Mouse (Mus musculus): ENCODE results near the gene Ddx5. TPM values are rescaled to one million over a fixed set of nuclear protein-coding genes. Genes with fewer than 3 reads are reported as not detected.

The Ddx5 gene
- 370 and 394 TPM in 2 replicates for polyA plus RNA-seq (2015; fragmentation: Nextera tagmentation; extraction: Ambion mirVana)

- peak within 1 kb of the TSS; percentile 76 for H3K4me3 ChIP-seq
- H3K9me3 ChIP-seq: no peaks in the 10 kb centered on the region
- peak within 1 kb of the TSS; percentile 72 for H3K4me2 ChIP-seq
- peak within 1 kb of the TSS; percentile 99 for H3K27ac ChIP-seq
- H3K36me3 ChIP-seq (replicated peaks): peaks cover 21% of the 10 kb centered on the region
- peak; percentile 96 for ATAC-seq (replicated peaks)
- H3K27me3 ChIP-seq (replicated peaks): no peaks in the 10 kb centered on the region
- peak within 1 kb of the TSS; percentile 98 for H3K9ac ChIP-seq
- peaks cover 34% of the 10 kb centered on the region for H3K4me1 ChIP-seq
- WGBS: under 1% methylated on average over 58 of the region's 58 CpGs
Observed at GRCm38 (mm10) chr11:106788775-106789459, at the start of gene Ddx5, which contains the start of gene Cep95. Gene Ddx5, minus strand, starts transcription at chr11:106789185. Gene Cep95, plus strand, starts transcription at chr11:106789252.

- Histone ChIP-seq H3K27me3 (replicated peaks) (no peaks in the 10 kb centered on the region), H3K4me2 (no peak overlapping the region), H3K9me3 (no peaks in the 10 kb centered on the region), H3K4me1 (no peaks in the 10 kb centered on the region), H3K27ac (no peak overlapping the region), H3K36me3 (replicated peaks) (peaks cover 17% of the 10 kb centered on the region), H3K9ac (no peak overlapping the region), H3K4me3 (no peak overlapping the region)
- 95% methylated on average over 7 of the region's 7 CpGs for WGBS
- ATAC-seq (replicated peaks): no peak
Observed at GRCm38 (mm10) chr11:106828079-106828478, 39.1 kb upstream of the Ddx5 start.

GRCm38 (mm10) chr11:106824403-106824802 lies 35.4 kb upstream of the Ddx5 start:
- Histone ChIP-seq H3K9me3 (no peaks in the 10 kb centered on the region), H3K27ac (no peak overlapping the region), H3K9ac (no peak overlapping the region), H3K4me2 (no peak overlapping the region), H3K4me3 (no peak overlapping the region), H3K36me3 (replicated peaks) (peaks cover 21% of the 10 kb centered on the region; the same call in 1 of the 2 replicates), H3K4me1 (no peaks in the 10 kb centered on the region), H3K27me3 (replicated peaks) (no peaks in the 10 kb centered on the region)
- no peak for ATAC-seq (replicated peaks)
- WGBS: 93% methylated on average over 10 of the region's 10 CpGs

GRCm38 (mm10) chr11:106823741-106824140 lies 34.8 kb upstream of the Ddx5 start:
- ATAC-seq (replicated peaks): no peak
- Histone ChIP-seq H3K4me3 (no peak overlapping the region), H3K36me3 (replicated peaks) (peaks cover 22% of the 10 kb centered on the region; the same call in 1 of the 2 replicates), H3K27ac (no peak overlapping the region), H3K9me3 (no peaks in the 10 kb centered on the region), H3K27me3 (replicated peaks) (no peaks in the 10 kb centered on the region), H3K9ac (no peak overlapping the region), H3K4me2 (no peak overlapping the region), H3K4me1 (0 out of 2 replicates have a peak, but pooled peaks cover 4% of the 10 kb centered on the region)
- 91% methylated on average over 8 of the region's 8 CpGs for WGBS

- no peak for ATAC-seq (replicated peaks)
- H3K27ac ChIP-seq: no peak overlapping the region
- no peaks in the 10 kb centered on the region for H3K9me3 ChIP-seq
- H3K27me3 ChIP-seq (replicated peaks): no peaks in the 10 kb centered on the region
- 82% methylated on average over 5 of the region's 5 CpGs for WGBS
- H3K4me3 ChIP-seq: no peak overlapping the region
- no peak overlapping the region for H3K4me2 ChIP-seq
- no peak overlapping the region for H3K9ac ChIP-seq
- H3K36me3 ChIP-seq (replicated peaks): peaks cover 15% of the 10 kb centered on the region; the same call in 1 of the 2 replicates
- H3K4me1 ChIP-seq: peaks cover 10% of the 10 kb centered on the region; the same call in 1 of the 2 replicates
Observed at GRCm38 (mm10) chr11:106822911-106823310, 33.9 kb upstream of the Ddx5 start.

- no peak overlapping the region for H3K4me3 ChIP-seq
- H3K9me3 ChIP-seq: no peaks in the 10 kb centered on the region
- H3K27ac ChIP-seq: no peak overlapping the region
- H3K27me3 ChIP-seq (replicated peaks): no peaks in the 10 kb centered on the region
- H3K9ac ChIP-seq: no peak overlapping the region
- whole genome bisulfite sequencing: 91% methylated on average over 8 of the region's 8 CpGs
- H3K4me2 ChIP-seq: no peak overlapping the region
- H3K4me1 ChIP-seq: peaks cover 13% of the 10 kb centered on the region; the same call in 1 of the 2 replicates
- peaks cover 15% of the 10 kb centered on the region; the same call in 1 of the 2 replicates for H3K36me3 ChIP-seq (replicated peaks)
- ATAC-seq (replicated peaks): no peak
Observed at GRCm38 (mm10) chr11:106822491-106822890, 33.5 kb upstream of the Ddx5 start.

- H3K9ac ChIP-seq: no peak overlapping the region
- no peak overlapping the region for H3K4me3 ChIP-seq
- no peaks in the 10 kb centered on the region for H3K9me3 ChIP-seq
- H3K4me1 ChIP-seq: peaks cover 13% of the 10 kb centered on the region; the same call in 1 of the 2 replicates
- ATAC-seq (replicated peaks): no peak
- no peaks in the 10 kb centered on the region for H3K27me3 ChIP-seq (replicated peaks)
- no peak overlapping the region for H3K4me2 ChIP-seq
- 89% methylated on average over 6 of the region's 6 CpGs for WGBS
- H3K36me3 ChIP-seq (replicated peaks): peaks cover 19% of the 10 kb centered on the region
- H3K27ac ChIP-seq: no peak overlapping the region
Observed at GRCm38 (mm10) chr11:106821397-106821796, 32.4 kb upstream of the Ddx5 start.

GRCm38 (mm10) chr11:106820972-106821371 lies 32.0 kb upstream of the Ddx5 start:
- no peak overlapping the region for H3K4me2 ChIP-seq
- 60% methylated on average over 4 of the region's 4 CpGs for WGBS
- H3K9me3 ChIP-seq: no peaks in the 10 kb centered on the region
- H3K36me3 ChIP-seq (replicated peaks): peaks cover 19% of the 10 kb centered on the region
- ATAC-seq (replicated peaks): no peak
- no peak overlapping the region for H3K4me3 ChIP-seq
- H3K4me1 ChIP-seq: peaks cover 13% of the 10 kb centered on the region; the same call in 1 of the 2 replicates
- no peaks in the 10 kb centered on the region for H3K27me3 ChIP-seq (replicated peaks)
- no peak overlapping the region for H3K27ac ChIP-seq
- H3K9ac ChIP-seq: no peak overlapping the region

- H3K27me3 ChIP-seq (replicated peaks): no peaks in the 10 kb centered on the region
- WGBS: 74% methylated on average over 6 of the region's 6 CpGs
- no peak overlapping the region for H3K9ac ChIP-seq
- no peak overlapping the region for H3K4me3 ChIP-seq
- H3K36me3 ChIP-seq (replicated peaks): peaks cover 25% of the 10 kb centered on the region
- H3K9me3 ChIP-seq: no peaks in the 10 kb centered on the region
- H3K4me1 ChIP-seq: peaks cover 13% of the 10 kb centered on the region; the same call in 1 of the 2 replicates
- no peak overlapping the region for H3K4me2 ChIP-seq
- no peak for ATAC-seq (replicated peaks)
- no peak overlapping the region for H3K27ac ChIP-seq
Observed at GRCm38 (mm10) chr11:106820252-106820651, 31.3 kb upstream of the Ddx5 start.

GRCm38 (mm10) chr11:106819595-106819994 lies 30.6 kb upstream of the Ddx5 start:
- Histone ChIP-seq H3K27ac (no peak overlapping the region), H3K4me2 (no peak overlapping the region), H3K36me3 (replicated peaks) (peaks cover 28% of the 10 kb centered on the region), H3K27me3 (replicated peaks) (no peaks in the 10 kb centered on the region), H3K4me3 (no peak overlapping the region), H3K9me3 (no peaks in the 10 kb centered on the region), H3K4me1 (peaks cover 13% of the 10 kb centered on the region; the same call in 1 of the 2 replicates), H3K9ac (no peak overlapping the region)
- 93% methylated on average over 9 of the region's 9 CpGs for WGBS
- ATAC-seq (replicated peaks): no peak

- Histone ChIP-seq H3K9me3 (no peaks in the 10 kb centered on the region), H3K4me2 (no peak overlapping the region), H3K9ac (no peak overlapping the region), H3K4me3 (no peak overlapping the region), H3K4me1 (peaks cover 13% of the 10 kb centered on the region; the same call in 1 of the 2 replicates), H3K27me3 (replicated peaks) (no peaks in the 10 kb centered on the region), H3K36me3 (replicated peaks) (peaks cover 34% of the 10 kb centered on the region), H3K27ac (peak overlapping the region; percentile 63)
- no peak; the same call in 1 of the 2 replicates for ATAC-seq (replicated peaks)
- WGBS: 50% methylated on average over 9 of the region's 9 CpGs
Observed at GRCm38 (mm10) chr11:106818341-106818740, 29.4 kb upstream of the Ddx5 start.

- ATAC-seq (replicated peaks): no peak
- Histone ChIP-seq H3K27ac (peak overlapping the region; percentile 63), H3K9ac (no peak overlapping the region), H3K9me3 (no peaks in the 10 kb centered on the region), H3K4me3 (no peak overlapping the region), H3K4me1 (peaks cover 13% of the 10 kb centered on the region; the same call in 1 of the 2 replicates), H3K27me3 (replicated peaks) (no peaks in the 10 kb centered on the region), H3K36me3 (replicated peaks) (peaks cover 37% of the 10 kb centered on the region), H3K4me2 (no peak overlapping the region)
- WGBS: 75% methylated on average over 6 of the region's 6 CpGs
Observed at GRCm38 (mm10) chr11:106817808-106818207, 28.8 kb upstream of the Ddx5 start.

All from midbrain, embryonic 15.5 days (tissue).